Mouse (Mus musculus): Measurements from ENCODE around the gene Wdr20.

- TF ChIP-seq CTCF (IDR thresholded peaks at IDR 0.05; ENCODE audit: control insufficient read depth, insufficient read depth, insufficient read length) (no peak), MYOD1 (IDR thresholded peaks at IDR 0.05; ENCODE audit: control insufficient read depth, insufficient read length, low read depth) (no peak), MAX (IDR thresholded peaks at IDR 0.05) (no peak), MYOG (IDR thresholded peaks at IDR 0.05; ENCODE audit: control insufficient read depth, extremely low read depth, insufficient read length) (no peak), USF1 (IDR thresholded peaks at IDR 0.05; ENCODE audit: low read depth) (no peak)
Observed at GRCm38 (mm10) chr12:110851414-110851813, 113.7 kb downstream of the Wdr20 start.

Data from C2C12 (cell line).